Mouse (Mus musculus): ENCODE results near the gene Rfx3.
A peak's percentile ranks its signal among the peaks of the same experiment; 100 is the strongest.

Rfx3 gene

DNA sequence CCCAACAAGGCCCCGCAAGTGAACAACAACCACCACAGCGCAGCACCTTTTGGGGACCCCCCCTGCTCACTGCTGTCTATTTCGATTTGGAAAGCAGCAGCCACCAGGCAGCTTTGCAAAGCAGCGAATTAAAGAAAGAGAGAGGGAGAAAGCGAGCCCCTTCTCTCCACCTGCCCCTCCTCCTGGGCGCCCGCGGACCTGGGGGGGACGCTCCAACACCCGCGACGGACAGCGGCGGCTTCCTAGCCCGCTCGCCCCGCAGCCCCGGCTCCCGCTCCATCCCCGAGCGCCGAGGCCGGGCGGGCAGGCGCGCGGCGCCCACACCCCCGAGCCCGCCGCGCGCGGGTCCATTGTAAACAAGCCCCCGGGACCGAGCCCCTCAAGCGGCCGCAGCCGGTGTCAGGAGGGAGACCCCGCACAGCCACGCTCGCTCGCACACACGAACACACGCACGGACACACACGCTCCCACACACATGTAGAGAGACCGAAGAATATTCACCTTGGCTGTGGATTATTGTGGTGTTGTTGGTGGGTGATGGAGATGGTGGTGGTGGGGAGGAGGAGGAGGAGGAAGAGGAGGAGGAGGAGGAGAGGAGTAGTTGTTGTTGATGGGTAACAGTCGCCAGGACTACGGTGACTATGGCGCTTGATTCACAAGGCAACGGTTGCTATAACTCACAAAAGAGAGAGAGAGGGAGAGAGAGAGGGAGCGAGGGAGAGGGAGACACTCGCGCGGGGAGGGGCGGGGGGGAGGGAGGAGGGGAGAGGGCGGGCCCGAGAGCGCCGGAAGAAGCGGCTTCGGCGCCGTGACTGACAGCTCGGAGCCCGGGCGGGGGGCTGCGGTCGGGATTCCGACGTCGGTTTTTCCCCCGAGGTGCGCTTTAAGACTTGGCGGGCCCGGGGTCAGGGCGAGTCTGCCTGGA is at the start of gene Rfx3:
Rfx3 (minus strand) TSS at position 696 of the 925 bp plus-strand sequence.
- DNase-seq (ENCODE audit: low read depth): peak; percentile 49

DNA sequence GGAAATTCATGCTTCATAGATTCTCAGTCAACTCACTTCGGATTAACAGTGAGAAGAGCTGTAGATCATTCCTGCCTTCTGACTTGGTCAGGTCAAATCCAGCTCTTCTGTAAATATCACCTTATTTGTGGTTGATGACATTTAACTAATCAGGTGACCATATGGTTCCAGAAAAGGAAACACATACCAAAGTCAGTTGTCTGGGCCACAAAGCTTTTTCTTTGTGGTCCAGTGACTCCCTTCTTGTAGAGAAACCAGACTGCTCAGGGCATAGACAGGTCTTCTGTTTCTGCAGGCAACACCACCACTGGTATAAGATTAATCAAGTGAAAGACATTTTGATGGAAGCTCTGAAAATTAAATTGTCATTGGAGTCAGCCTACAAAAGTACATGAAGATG is 41.1 kb upstream of the Rfx3 start:
- no peak for DNase-seq (ENCODE audit: low read depth)

DNA sequence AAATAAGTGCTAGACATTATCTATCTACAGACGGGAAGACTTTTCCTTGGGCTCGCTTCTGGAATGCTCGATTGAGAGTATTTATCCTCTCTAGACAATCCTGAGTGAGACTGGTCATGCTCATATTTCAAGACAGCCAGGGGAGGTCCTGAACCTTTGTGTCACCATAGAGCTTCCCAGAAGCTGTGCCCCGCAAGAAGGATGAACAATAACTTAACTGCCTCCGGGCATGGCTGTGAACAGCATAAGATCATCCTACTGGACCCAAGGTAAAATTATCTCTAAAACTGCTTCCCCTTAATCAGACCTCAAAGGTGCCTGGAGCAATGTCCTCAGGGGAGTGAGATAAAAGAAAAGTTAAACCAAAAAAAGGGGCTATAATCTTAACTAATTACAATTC is 40.6 kb upstream of the Rfx3 start:
- no peak for DNase-seq (ENCODE audit: low read depth)

DNA sequence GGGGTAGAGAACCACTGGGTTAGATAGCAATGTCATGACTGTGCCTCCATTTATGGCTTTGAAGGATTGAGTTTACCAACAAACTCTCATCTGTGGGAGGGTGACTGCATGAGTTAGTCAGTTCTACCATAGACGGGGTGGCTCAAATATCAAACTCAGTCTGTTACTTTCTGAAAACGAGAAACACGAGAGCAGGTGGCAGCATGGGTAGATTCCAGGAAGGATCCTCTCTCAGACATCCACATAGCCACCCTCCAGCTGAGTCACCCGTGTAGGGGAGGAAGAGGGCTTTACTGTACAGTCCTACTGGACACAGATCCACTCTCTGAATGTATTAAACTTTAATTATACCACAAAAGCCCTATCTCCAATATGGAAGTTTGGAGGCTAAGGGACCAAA is 38.3 kb upstream of the Rfx3 start:
- DNase-seq (ENCODE audit: low read depth): no peak

DNA sequence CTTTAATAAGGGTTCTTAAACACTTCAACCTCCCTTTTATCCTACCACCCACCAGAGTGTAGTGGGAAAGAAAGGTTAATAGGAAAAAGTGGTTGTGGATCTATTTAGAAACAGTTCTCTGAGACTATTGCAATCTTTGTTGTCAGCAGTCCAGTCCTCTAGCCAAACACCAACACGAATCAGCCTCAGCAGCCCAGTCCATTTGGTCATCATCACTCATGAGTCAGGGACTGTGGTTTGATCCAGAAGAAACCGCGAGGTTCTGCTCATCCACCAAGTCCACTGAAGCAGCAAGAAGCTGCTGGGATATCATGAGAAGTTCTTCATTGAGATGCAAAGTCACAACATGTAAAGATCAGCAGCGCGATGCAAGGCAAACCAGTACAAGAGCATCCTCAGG is 35.8 kb upstream of the Rfx3 start:
- DNase-seq (ENCODE audit: low read depth): no peak

DNA sequence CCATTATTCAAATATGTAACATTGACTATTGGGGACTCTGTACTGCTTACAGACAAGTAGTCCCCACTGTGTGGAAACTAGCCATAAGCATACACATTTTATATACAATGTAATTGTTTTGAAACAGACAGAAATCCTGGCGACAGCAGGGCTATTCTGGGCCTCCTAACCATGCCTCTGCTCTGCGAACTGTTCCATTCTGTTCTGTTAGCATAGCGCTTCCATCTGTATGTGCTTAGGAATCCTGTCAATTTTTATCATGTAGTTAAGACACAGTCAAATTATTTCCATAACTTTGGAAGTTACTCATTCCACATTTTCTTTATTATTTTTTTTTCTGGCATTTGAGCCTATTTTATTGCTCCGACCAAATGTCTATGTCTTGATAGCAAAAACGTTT is 34.0 kb upstream of the Rfx3 start:
- no peak for DNase-seq (ENCODE audit: low read depth)

DNA sequence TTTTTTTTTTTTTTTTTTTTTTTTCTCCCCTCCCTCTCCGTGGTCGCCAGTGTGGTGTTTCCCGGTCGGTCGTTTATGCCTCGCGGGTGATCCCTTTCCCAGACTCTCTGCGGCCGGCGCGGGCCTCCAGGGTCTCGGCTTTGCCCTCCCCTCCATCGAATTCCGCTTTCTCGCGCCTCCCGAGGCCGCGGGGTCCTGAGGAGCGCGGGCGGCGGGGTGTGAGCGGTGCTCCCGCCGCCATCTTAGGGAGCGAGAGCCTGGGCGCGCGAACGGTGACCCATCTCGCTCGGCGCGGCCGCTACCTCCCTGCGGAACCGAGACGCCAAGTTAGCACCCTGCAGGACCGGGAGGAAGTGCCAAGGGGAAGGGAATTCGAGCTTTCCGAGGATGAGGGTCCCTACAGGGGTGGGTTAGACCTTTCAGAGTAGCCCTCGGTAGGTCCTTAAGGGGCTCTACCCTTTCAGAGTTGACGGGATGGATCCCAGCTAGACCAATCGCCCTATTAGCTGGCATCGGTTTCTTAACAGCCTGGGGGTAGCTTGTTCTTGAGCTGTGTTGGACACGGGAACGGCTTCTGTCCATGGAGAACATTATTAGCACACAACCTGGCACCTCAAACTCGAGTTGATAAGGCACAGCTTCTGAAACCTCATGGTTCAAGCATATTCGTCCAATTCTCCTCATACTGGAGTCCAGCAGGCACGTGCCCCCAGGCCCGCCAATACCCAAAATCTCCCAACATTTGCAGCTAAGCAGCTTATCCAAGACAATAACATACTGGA is 943 bp upstream of the Rfx3 start:
- peak; percentile 39 for DNase-seq (ENCODE audit: low read depth)

DNA sequence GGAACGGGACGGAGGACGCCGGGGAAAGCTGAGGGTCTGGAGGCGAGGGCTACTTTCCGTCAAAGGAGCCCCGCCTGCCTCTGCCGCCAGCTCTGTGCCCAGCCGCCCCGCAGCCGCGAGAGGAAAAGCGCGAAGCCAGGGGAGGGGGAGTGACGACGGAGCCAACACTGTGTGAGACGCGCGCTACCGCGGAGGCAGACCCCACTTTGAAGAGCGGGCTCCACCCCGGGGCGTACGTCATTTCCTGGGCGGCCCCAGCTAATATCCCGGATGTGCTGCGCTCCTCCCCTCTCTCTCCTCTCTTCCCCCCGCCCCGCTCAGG is 391 bp upstream of the Rfx3 start:
- peak; percentile 87 for DNase-seq (ENCODE audit: low read depth)

DNA sequence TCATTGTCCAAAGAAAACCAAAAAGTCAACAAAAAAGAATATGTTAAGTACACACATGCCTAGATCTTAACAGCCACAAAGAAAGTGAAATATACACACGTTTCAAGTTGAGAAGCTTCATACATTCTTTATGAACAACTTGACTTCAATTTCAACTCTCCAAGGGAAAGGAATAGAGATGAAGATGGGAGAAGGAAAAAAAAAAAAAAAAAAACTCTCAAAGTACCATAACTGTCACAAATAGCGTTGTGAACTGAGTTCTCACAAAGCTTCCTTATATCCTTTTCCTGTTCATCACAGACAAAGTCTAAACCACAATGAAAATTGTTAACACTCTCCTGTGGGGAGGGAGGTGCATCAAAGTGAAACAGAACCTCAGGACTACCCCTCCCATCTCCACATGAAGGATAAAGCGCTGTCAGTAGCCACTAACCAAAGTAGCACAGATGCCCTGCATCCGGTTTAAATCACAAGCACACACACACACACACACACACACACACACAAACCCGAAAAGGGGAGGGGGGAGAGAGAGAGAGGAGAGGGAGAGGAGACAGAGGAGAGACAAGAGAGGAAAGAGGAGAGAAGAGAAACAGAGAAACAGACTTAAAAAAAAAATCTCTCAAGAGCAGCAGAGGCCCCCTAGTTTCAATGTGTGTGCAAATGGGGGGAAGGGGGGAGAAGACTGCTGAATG is 1.2 kb downstream of the Rfx3 start:
- peak; percentile 29 for DNase-seq (ENCODE audit: low read depth)

DNA sequence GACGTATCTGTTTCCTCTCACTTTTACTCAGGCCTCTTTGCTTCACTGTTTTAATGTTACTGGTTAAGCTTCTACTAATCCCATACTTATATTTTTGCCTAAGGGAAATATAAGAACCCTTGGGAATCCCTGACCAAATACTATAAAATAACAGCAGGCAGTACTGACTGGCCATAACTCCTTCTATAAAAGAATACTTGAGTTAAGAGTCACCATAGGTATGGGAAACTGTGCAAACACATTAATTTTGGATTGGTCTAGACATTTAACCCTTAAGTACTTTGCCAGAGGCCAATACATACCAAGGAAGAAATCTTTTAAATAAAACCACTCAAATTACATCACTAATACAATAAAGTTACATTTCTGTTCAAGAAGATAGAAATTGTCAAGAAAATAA is 6.8 kb downstream of the Rfx3 start:
- DNase-seq (ENCODE audit: low read depth): no peak

DNA sequence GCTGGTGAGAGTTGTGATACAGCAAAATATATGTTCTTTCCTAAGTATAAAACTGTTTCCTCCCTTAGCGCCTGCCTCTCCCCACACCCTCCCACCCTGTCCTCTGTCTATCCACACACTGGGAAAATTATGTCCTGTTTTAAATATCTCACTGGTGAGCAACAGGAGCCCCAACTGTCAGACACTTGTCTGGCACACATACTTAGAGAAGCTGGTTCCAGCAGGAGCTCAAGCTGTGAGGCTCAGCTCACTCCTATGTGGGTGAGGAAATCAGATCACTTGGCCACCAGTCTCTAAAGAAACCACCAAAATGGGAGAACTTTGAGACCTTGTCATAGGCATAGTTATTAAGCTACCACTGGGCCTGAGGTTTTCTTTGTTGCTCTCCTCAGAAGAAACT is 7.5 kb downstream of the Rfx3 start:
- DNase-seq (ENCODE audit: low read depth): no peak

DNA sequence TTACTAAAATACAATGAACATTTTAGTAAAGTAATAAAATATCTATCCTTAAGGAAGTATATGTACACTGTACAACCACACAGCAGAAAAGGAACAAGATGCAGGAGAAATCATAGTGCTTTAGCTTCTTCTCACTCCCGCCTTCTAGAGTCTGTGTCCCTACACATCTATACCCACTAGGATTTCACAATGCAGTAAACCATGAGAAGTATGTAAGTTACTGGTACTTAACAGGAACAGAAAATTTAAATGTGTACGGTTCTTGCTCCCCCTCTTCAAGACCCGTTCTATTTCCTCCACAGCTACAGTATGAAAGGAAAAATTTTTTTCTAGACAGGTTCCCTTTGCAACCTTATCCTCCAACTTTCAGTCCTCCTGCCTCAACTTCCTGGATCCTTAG is 8.3 kb downstream of the Rfx3 start:
- no peak for DNase-seq (ENCODE audit: low read depth)

DNA sequence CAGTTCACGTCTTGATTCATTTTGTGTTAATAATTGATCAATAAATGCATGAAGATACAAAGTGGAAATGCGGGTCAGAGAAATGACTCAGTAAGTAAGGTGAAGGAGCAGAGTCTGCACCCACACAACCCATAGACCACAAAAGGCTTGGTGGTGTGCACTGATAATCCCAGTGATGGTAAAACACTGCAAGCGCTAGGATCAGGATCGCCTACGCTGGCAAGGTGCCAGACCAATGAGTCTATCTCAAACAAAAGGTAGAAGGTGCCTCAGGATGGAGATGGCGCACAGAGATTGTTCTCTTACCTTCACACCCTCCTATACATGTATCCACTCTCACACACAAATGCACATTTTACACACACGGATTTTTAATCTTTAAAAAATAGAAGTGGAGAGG is 18.2 kb downstream of the Rfx3 start:
- no peak for DNase-seq (ENCODE audit: low read depth)

DNA sequence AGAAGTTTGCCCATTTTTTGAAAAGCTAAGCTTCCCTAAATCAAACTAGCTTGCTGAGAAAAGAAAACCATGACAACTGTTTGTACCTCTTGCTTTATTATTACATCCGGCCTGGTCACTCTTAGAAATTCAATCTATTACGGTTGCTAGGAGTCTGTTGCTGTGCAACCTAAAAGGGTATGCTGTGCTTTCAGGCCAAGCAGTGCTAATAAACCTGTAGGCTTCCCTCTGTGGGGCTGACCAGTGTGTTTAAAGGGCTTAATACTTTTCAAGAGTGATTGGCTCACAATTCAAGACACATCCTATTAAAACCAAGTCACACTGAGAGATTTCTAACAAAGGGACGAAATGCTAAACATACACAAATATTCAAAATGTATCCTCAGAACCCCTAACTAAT is 22.2 kb downstream of the Rfx3 start:
- no peak for DNase-seq (ENCODE audit: low read depth)

DNA sequence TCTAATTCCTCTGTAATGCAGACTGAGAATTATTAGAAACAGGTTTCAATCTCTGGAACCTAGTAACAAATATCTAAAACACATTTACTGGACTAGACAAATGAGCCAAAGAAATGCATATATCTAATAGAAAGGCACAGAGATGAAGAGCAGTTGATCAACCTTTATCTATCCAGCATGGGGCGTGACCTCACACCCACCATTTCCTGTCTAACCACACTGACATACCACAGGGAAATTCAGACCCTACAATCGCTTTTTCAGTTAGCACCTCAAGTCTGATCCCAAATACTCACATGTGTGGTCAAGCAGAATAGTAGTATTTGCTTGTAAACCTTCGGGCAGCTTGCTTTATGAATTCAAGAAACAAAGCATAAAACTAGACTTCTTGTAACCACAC is 43.4 kb downstream of the Rfx3 start:
- DNase-seq (ENCODE audit: low read depth): peak; percentile 20

DNA sequence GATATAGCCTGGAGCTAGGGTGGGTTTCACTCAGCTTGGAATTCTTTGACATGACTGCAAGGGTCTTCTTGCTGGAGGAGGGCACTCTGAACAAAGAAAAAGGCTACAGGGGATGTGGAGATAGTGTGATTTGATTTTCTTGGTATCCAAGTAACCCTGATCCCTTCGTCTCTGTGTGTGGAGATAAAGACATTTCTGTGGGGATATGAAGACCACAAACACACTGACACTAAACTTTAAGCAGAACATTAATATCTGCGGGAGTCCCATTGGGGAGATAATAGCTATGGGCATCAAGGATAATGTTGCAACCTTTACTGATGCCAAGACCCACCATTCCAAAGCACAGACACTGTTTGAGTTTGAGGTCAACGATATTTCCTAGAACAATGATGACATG is 49.7 kb downstream of the Rfx3 start:
- no peak for DNase-seq (ENCODE audit: low read depth)

DNA sequence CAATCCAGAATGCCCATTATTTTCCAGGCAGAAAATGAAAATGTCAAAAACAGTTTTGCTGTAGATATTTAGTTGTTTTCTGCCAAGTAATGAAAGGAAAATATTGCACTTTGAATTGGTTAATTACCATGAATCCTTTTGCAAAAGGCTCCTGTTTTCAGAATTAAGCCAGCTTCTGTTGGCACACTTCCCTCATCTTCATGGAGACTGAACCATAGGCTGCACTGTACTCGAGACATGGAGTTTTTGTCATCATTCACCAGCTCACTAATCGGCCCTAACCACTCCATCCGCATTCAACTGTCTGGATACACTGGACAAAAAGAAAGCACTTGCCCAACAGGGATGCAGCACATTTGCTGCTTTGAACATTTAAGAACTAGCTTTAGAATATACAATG is 75.5 kb downstream of the Rfx3 start:
- no peak for DNase-seq (ENCODE audit: low read depth)

DNA sequence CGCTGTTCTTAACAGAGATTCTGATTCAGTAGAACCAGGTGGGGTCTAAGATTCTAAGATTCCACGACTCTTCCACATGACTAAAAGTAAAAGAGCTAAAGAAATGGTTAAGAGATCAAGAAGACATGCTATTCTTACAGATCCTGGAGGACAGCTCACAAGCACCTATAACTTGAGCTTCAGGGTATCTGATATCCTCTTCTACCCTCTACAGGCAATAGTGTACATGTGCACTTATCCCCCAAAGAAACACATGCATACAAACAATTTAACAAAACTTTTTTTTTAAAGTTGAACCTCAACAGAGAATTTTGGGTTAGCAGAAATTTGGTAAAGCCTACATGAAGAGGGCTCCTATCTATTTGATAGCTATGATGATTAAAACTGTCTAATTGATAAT is 79.8 kb downstream of the Rfx3 start:
- no peak for DNase-seq (ENCODE audit: low read depth)

DNA sequence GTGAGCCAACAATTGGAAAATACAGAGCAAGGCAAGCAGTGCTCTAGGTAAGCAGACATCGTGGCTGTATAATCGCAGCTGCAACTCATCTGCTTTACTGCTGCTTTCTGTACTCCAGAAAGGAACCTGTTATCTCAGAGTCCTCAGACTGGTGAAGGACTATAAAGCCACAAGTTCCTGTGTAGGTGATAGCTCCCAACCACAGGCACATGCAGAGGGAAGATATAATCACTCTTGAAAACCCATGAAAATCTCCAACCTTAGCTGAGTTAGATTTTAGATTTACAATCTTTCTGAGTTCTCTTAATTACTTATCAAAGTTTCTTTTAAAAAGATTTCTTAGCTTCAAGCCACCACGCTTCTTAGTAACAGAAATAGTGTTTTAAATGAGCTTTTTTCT is 84.6 kb downstream of the Rfx3 start:
- no peak for DNase-seq (ENCODE audit: low read depth)

DNA sequence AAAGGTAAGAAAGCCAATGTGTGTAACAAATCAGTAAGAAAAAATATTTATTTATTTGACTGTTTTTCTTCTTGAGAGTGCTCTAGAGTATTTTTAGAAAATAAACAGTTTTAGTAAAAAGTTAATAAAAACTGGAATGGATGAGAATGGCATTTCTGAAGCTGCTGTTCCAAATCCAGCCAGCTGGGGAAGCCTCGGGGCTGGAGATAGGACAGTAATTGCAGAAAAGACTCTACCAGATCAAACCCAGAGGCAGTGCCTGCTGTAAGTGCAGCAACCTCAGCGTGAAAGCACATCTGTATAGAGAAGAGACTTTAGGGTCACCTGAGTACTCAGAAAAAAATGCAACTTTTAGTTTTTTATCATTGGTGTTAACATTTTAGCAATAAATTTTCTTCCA is 91.9 kb downstream of the Rfx3 start:
- DNase-seq (ENCODE audit: low read depth): no peak

DNA sequence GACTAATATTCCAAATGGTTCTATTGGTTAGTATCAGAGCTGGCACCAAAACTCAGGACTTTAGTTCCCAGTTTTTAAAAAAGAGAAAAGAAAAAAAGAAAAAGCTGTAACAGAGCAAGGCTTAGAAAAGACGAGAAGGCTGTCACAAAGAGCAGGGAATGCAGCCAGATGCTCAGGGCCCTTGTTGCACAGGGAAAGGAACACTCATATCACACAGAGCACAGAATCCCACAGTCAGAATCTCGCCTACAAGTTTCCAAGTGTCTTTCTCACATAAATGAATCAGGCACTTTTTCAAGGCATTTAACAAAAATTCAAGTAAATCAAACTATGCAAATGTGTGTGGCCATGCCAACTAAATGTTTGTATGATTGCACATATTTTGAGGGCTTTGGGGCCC is 94.5 kb downstream of the Rfx3 start:
- no peak for DNase-seq (ENCODE audit: low read depth)

DNA sequence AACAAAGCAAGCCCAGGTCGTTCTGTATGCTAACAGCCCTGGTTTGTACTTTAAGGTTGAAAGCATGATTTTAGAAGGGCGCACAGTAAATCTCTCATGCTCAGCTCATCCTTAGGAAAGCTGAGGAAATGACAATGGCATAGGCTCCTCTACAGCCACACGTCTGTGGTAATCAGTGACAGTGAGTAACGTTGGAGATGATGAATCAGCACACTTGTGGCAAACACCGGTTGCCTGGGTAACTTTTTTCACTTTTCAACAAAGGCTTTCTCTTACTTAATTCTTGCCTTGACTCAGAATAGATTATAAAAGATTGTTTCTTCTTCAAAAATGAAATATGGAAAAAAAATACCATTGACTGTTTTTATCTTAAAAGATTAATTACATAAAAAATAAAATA is 104.0 kb downstream of the Rfx3 start:
- peak; percentile 57 for DNase-seq (ENCODE audit: low read depth)

DNA sequence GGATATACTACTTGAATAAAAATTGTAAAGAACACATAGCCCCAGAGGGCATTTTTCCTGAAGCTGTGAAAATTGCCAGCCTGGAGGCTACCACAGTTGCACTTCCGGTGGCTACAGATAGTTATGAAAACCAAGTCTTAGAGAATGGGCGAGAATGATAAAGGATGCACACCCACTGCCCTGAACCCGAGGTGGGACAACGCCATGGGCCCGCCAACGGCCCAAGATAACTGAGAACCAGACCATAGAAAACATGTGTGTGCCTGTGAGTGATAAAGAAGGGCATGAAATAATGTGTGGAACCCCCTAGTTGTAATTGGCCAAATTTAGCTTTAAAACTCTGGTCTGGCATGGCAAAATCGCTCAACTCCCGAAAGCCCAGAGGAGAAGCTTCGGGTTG is 105.0 kb downstream of the Rfx3 start:
- DNase-seq (ENCODE audit: low read depth): peak; percentile 80

Measured in c-Kit-positive CD71-positive TER-119-negative erythroid progenitor cells, embryonic 14.5 days (primary cell).